Mouse (Mus musculus): ENCODE results near the gene Ttc21b. TPM values are rescaled to one million over a fixed set of nuclear protein-coding genes. Genes with fewer than 3 reads are reported as not detected.

The Ttc21b gene
- 4.5 TPM for polyA plus RNA-seq (2012; fragmentation: generic; extraction: Trizol)
- long read RNA-seq, experiment 1, partial matches to known transcripts: 7 of 7 reads
- long read RNA-seq, experiment 1, other reads (novel, unspliced or antisense): 0 of 7 reads
- long read RNA-seq, experiment 2, full-length matches to known transcripts: 34 of 58 reads
- long read RNA-seq, experiment 2, partial matches to known transcripts: 20 of 58 reads
- long read RNA-seq, experiment 2, other reads (novel, unspliced or antisense): 4 of 58 reads

DNA sequence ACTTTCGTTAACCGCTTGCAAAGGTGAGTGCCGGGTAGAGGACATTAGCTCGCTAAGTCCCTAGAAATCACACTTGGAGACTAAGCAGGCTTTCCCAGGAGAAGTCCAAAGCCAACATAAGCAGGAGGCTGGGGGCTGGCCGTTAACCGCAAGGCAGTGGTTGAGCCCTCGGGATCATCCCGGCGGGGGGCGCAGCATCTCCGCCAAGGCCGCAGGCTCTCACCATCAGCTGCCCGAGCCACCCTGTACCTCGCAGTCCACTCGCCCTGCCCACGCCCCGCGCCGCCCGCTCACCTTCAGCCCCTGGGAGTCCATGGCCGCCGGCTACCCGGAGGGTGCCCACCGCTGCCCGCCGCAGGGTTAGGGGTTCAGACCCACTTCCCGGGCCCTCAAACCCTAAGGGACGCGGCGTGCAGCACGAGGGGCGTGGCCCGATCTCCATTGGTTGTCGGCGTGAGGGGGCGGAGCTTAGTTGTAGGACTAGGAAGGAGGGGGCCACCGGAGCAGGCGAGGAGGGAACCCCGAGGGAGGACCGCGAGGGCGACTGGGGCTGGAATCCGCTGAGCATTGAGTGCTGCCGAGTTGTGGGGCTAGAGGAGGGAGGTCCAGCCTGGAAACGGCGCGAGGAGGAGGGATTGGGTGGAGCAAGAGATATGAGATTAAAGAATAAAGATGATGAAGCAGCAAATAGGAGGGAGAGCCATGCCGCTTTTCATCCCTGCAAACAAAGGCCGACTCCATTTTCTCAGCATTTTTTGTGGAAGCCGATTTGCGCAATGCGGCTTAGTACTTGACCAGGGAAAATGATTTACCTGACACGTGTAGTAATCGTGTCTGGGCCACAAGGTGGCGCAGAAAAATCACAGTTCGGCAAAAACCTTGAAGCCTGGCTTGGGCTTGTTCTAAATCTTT is at the start of gene Ttc21b:
Gene Ttc21b, minus strand, starts transcription at position 398 of the 912 bp plus-strand sequence.
- Histone ChIP-seq H3ac (ENCODE audit: control insufficient read depth, insufficient read length, low read depth) (peak within 1 kb of the TSS; percentile 91), H3K36me3 (ENCODE audit: control insufficient read depth, insufficient read depth) (peaks cover 7% of the 10 kb centered on the region), H3K79me2 (ENCODE audit: control insufficient read depth, insufficient read depth) (peaks cover 18% of the 10 kb centered on the region), H3K27me3 (ENCODE audit: control insufficient read depth, insufficient read depth, insufficient read length) (no peaks in the 10 kb centered on the region), H3K4me3 (ENCODE audit: insufficient read depth, poor library complexity, severe bottlenecking) (peak within 1 kb of the TSS; percentile 56), H3K79me3 (ENCODE audit: low read depth) (no peaks in the 10 kb centered on the region)
- peak; percentile 96 for TF ChIP-seq CEBPB (IDR thresholded peaks at IDR 0.05; ENCODE audit: low read depth)
- no peak for TF ChIP-seq USF1 (IDR thresholded peaks at IDR 0.05; ENCODE audit: low read depth)
- TF ChIP-seq MAX (IDR thresholded peaks at IDR 0.05): peak; percentile 95
- TF ChIP-seq MYOD1 (IDR thresholded peaks at IDR 0.05; ENCODE audit: control insufficient read depth, insufficient read length, low read depth): no peak
- TF ChIP-seq FOSL1 (IDR thresholded peaks at IDR 0.05; ENCODE audit: insufficient read depth, low read length, poor library complexity, severe bottlenecking): no peak
- TF ChIP-seq CTCF (IDR thresholded peaks at IDR 0.05; ENCODE audit: control insufficient read depth, insufficient read depth, insufficient read length): peak; percentile 29
- TF ChIP-seq MYOG (IDR thresholded peaks at IDR 0.05; ENCODE audit: control insufficient read depth, extremely low read depth, insufficient read length): no peak

DNA sequence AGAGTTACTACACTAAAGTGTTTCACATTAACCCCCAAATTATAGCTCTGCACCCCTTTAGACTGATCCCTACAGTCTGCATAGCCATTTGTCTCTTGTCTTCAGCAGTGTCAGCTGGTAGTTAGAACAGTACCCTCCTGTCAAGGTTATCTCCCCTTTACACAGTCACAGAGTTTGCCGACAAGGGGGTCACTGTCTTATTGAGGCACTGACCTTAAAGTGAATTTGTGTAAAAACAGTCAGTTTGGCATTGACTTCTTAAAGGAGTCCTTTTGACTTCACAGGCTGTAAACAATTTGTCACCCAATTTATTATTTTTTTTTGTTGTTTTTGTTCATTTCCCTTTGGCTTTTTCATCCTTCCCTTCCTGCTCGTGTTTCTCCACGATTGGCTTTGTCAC is 16.1 kb upstream of the Ttc21b start:
- no peaks in the 10 kb centered on the region for H3K79me3 ChIP-seq (ENCODE audit: low read depth)
- no peaks in the 10 kb centered on the region for H3K36me3 ChIP-seq (ENCODE audit: control insufficient read depth, insufficient read depth)
- no peak for TF ChIP-seq CEBPB (IDR thresholded peaks at IDR 0.05; ENCODE audit: low read depth)
- no peak for TF ChIP-seq MYOD1 (IDR thresholded peaks at IDR 0.05; ENCODE audit: control insufficient read depth, insufficient read length, low read depth)
- H3ac ChIP-seq (ENCODE audit: control insufficient read depth, insufficient read length, low read depth): no peak overlapping the region
- no peaks in the 10 kb centered on the region for H3K79me2 ChIP-seq (ENCODE audit: control insufficient read depth, insufficient read depth)
- H3K27me3 ChIP-seq (ENCODE audit: control insufficient read depth, insufficient read depth, insufficient read length): no peaks in the 10 kb centered on the region
- no peak overlapping the region for H3K4me3 ChIP-seq (ENCODE audit: insufficient read depth, poor library complexity, severe bottlenecking)

DNA sequence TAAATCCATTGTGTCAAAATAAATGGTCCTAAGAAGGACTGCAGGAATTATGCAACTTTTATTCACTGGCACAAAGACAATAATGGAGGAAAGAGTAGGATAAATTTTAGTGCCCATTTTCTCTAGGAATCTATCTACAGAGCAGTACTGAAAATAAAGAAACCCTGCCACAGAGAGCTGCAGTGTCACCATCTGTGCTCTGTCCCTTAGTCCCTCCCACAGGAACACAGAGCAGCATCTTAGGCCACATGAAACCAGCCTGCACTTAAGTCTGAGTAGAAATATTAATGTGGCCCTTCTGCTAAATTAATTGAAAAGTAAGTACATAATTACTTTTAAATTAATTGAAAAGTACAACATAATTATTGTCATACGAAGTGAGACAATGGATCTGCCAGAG is 12.4 kb downstream of the Ttc21b start:
- Histone ChIP-seq H3K4me3 (ENCODE audit: insufficient read depth, poor library complexity, severe bottlenecking) (no peak overlapping the region), H3K79me3 (ENCODE audit: low read depth) (no peaks in the 10 kb centered on the region), H3K79me2 (ENCODE audit: control insufficient read depth, insufficient read depth) (no peaks in the 10 kb centered on the region), H3K36me3 (ENCODE audit: control insufficient read depth, insufficient read depth) (peaks cover 33% of the 10 kb centered on the region), H3K27me3 (ENCODE audit: control insufficient read depth, insufficient read depth, insufficient read length) (no peaks in the 10 kb centered on the region), H3ac (ENCODE audit: control insufficient read depth, insufficient read length, low read depth) (no peak overlapping the region)
- no peak for TF ChIP-seq CTCF (IDR thresholded peaks at IDR 0.05; ENCODE audit: control insufficient read depth, insufficient read depth, insufficient read length)
- TF ChIP-seq MAX (IDR thresholded peaks at IDR 0.05): no peak
- TF ChIP-seq FOSL1 (IDR thresholded peaks at IDR 0.05; ENCODE audit: insufficient read depth, low read length, poor library complexity, severe bottlenecking): no peak

DNA sequence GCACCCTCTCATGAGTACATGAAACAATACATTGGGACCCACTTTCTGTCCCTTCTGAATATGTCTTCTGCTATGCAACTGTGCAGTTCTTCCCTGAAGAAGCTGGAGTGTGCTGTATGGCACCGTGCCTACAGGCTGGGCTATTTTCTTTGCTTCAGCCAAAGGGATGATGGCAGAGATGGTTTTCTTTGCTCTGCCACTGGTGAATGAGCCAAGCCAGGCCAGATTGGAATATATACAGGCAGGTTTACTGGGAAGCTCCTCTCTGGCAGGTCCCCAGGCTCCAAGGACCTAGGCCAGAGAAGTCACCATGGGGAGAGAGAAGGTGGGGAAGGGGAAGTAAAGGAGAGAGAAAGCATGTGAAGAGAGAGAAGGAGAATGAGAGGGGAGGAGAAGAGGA is 16.1 kb downstream of the Ttc21b start:
- H3K4me3 ChIP-seq (ENCODE audit: insufficient read depth, poor library complexity, severe bottlenecking): no peak overlapping the region
- no peaks in the 10 kb centered on the region for H3K79me2 ChIP-seq (ENCODE audit: control insufficient read depth, insufficient read depth)
- TF ChIP-seq MAX (IDR thresholded peaks at IDR 0.05) (no peak), MYOG (IDR thresholded peaks at IDR 0.05; ENCODE audit: control insufficient read depth, extremely low read depth, insufficient read length) (no peak), FOSL1 (IDR thresholded peaks at IDR 0.05; ENCODE audit: insufficient read depth, low read length, poor library complexity, severe bottlenecking) (no peak), USF1 (IDR thresholded peaks at IDR 0.05; ENCODE audit: low read depth) (no peak), CTCF (IDR thresholded peaks at IDR 0.05; ENCODE audit: control insufficient read depth, insufficient read depth, insufficient read length) (no peak), CEBPB (IDR thresholded peaks at IDR 0.05; ENCODE audit: low read depth) (no peak)
- H3ac ChIP-seq (ENCODE audit: control insufficient read depth, insufficient read length, low read depth): no peak overlapping the region
- H3K36me3 ChIP-seq (ENCODE audit: control insufficient read depth, insufficient read depth): peaks cover 21% of the 10 kb centered on the region
- no peaks in the 10 kb centered on the region for H3K27me3 ChIP-seq (ENCODE audit: control insufficient read depth, insufficient read depth, insufficient read length)
- no peaks in the 10 kb centered on the region for H3K79me3 ChIP-seq (ENCODE audit: low read depth)

DNA sequence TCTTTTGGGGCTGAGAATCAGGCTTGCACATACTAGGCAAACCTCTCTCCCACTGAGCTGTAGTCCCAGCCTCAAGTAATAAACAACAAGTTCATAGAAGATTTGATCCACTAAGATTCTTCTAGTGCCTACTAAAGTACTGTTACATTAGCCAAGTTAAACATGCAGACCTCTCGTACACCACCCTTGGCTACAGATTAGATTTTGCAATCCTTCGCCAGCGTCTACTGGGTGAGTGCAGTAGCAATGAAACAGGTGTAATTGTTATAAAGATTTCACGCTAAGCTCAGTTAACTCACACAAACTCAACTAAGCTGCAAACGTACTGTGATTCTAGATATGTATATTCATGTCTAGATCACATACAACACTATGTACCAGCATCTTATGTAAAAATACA is 17.5 kb downstream of the Ttc21b start:
- TF ChIP-seq MYOD1 (IDR thresholded peaks at IDR 0.05; ENCODE audit: control insufficient read depth, insufficient read length, low read depth) (no peak), MYOG (IDR thresholded peaks at IDR 0.05; ENCODE audit: control insufficient read depth, extremely low read depth, insufficient read length) (no peak), CTCF (IDR thresholded peaks at IDR 0.05; ENCODE audit: control insufficient read depth, insufficient read depth, insufficient read length) (no peak), USF1 (IDR thresholded peaks at IDR 0.05; ENCODE audit: low read depth) (no peak), FOSL1 (IDR thresholded peaks at IDR 0.05; ENCODE audit: insufficient read depth, low read length, poor library complexity, severe bottlenecking) (no peak), CEBPB (IDR thresholded peaks at IDR 0.05; ENCODE audit: low read depth) (no peak), MAX (IDR thresholded peaks at IDR 0.05) (no peak)
- H3K27me3 ChIP-seq (ENCODE audit: control insufficient read depth, insufficient read depth, insufficient read length): no peaks in the 10 kb centered on the region
- H3K79me3 ChIP-seq (ENCODE audit: low read depth): no peaks in the 10 kb centered on the region
- no peak overlapping the region for H3K4me3 ChIP-seq (ENCODE audit: insufficient read depth, poor library complexity, severe bottlenecking)
- no peaks in the 10 kb centered on the region for H3K79me2 ChIP-seq (ENCODE audit: control insufficient read depth, insufficient read depth)
- H3ac ChIP-seq (ENCODE audit: control insufficient read depth, insufficient read length, low read depth): no peak overlapping the region
- H3K36me3 ChIP-seq (ENCODE audit: control insufficient read depth, insufficient read depth): peaks cover 25% of the 10 kb centered on the region

Measured in C2C12 (cell line).